Mouse (Mus musculus): ENCODE data around the gene Gm42742. TPM values are rescaled to one million over a fixed set of nuclear protein-coding genes. Genes with fewer than 3 reads are reported as not detected.

Gm42742 gene
- 10 to 100 TPM in 3 of 4 experiments, 1 to 10 TPM in 1; 4.0 to 20.7 (median 14.7) TPM for total RNA-seq (2022)

- DNase-seq (ENCODE audit: low spot score in 2 of 2): peak in 1 of 2 experiments; percentile 45
Measured at GRCm38 (mm10) chr7:127020901-127021562, at the start of gene Gm42742, which contains the start of gene Prrt2. Gene Gm42742, minus strand, starts transcription at chr7:127021097. Gene Prrt2, minus strand, starts transcription at chr7:127021211.

DNA sequence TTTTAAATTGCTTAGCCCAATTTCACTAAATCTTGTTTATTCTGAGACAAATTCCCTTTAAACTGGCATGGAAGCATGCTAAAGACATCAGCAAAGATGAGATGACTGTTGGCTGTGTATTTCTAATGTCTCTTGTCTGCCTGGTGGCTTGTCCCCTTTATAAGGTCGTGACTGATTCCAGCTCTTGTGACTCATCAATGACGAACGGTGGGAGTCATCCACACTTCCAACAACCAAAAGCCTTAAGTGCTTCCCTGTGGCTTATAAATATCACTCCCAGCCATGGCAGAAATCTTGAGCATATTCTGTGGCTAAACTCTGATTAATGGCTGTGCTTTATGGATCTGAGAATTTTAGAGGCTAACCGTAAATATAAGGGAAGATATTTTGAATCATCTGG, 45.4 kb upstream of the Gm42742 start:
- DNase-seq (ENCODE audit: low spot score in 2 of 2): no peak

DNA sequence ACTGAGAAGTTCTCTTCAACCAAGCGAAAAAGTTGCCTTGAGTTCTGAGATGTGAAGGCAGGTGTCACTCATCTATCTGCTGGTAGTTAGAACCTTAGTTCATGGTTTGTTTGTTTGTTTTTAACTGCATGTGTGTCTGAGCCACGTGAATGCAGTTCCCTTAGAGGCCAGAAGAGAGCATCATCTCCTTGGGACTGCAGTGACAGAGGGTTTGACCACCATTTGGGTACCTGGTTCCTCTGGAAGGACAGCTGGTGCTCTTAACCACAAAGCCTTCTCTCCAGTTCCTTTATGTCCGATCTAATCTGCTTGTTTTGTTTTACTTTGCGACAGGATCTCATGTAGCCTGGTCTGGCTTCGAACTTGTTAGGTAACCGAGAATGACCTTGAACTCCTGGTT, 44.6 kb upstream of the Gm42742 start:
- DNase-seq (ENCODE audit: low spot score in 2 of 2): no peak

DNA sequence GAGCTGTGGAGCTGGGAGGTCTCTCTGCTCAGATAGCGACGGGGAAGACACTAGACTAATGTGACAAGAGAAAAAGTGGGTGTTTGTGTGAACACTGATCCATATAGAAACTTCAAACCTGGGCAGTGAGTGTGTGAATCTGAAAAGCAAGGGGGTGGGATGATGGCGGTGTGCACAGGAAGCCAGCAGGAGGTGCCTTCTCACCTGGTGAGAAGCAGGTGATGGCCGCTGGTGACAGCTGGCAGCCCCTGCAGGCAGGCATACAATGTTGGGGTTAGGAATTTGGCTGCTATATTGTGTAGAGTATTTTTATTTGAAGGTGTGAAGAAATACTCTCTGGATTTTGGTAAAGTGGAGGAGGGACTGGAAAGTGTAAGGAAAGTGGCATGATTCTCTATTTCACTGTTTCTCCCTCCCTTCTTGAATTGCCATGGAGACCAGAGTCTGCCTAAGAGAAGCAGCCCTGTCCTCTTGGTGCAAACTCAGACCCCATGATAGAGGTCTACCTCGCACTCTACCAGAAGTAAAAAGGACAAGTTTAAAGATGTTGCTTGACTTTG, 34.2 kb upstream of the Gm42742 start:
- DNase-seq (ENCODE audit: low spot score in 2 of 2): no peak

GRCm38 (mm10) chr7:127041851-127042672, 21.2 kb upstream of the Gm42742 start, which contains the start of gene Kif22:
Gene Kif22, minus strand, starts transcription at chr7:127042471.
- peak; percentile 76 to 85 for DNase-seq (ENCODE audit: low spot score in 2 of 2)

DNA sequence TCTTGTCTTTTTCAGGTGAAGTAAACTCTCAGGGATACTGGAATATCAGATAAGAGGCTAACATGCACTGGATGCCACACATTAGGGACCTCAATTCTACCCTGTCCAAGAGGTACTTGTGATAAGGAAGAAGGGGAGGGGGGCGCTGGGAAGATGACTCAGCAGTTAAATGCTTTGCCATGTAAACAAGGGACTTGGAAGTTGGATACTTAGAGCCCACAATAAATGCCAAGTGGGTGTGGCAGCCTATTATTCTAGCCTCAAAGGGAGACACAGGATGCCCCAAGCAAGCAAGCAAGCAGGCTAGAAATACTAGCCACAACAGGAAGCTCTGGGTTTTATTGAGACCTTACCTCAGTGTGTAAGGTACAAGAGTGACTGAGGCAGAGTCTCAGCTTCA, 10.3 kb upstream of the Gm42742 start:
- DNase-seq (ENCODE audit: low spot score in 2 of 2): no peak

DNA sequence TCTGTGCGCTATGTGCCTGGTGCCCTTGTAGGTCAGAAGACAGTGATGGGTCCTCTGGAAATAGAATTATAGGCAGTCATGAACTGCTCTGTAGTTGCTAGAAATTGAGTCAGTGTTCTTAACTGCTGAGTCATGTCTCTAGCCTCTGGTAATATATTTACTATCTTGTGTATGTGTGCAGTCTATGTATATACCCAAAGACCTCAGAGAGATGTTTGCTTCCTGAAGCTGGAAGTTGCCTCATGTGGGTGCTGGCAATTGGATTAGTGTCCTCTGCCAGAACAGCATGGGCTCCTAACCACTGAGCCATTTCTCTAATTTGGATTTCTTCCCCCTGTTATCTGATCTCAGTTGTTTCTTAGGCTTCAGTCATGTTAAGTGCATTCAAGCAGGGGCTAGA, 9.3 kb upstream of the Gm42742 start:
- no peak for DNase-seq (ENCODE audit: low spot score in 2 of 2)

DNA sequence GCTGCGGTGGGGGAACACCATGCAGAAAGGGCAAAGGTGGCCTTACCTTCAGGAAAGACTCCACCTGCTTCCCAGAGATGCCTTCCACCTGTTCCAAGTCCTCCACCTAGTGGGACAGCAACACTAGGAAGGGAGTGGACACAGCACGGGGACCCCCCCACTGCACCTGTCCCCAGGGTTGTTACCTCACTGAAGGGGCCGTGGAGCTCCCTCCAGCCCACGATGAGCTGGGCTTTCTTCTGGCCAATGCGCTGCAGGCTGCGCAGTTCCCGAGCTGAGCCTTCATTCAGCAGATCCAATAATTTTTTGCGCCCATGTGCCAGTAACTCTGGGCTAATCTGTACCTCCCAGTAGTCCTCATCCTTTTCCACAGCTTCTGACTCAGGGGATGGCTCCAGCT, 7.0 kb upstream of the Gm42742 start:
- no peak for DNase-seq (ENCODE audit: low spot score in 2 of 2)

DNA sequence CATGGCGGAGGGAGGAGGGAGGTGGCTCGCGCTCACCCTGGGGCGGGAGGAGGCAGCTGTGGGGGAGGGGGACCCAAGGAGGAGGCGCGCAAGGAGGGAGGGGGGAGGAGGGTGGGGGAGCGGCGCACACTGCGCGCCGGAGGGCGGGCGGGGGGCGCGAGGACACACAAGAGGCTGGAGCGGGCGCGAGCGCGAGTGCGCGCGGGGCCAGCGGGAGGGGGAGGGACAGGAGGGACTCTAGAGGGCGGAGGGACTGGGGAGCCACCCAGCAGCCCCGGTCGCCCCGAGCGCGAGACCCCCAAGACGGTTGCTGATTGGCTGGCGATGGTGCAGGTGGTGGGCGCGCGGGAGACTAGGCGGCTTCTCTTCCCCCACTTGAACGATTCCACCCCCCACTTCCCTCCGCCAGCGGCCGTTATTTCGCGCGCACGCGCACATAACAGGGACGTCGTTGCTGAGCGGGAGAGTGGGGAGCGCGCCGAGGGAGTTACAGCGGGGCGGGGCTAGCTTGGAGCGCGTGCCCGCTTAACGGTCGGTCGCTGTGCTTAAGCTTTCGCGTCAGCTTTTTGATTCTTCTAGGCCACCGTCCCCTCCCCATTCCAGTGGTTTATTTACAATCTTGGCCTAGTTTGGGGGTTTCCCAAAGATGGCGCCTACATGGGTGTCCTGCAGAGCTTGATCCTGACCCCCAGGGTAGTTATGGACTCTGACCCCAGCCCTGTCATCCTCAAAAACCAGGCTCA, 6.3 kb upstream of the Gm42742 start, which contains the start of gene Maz:
TSS of gene Maz (minus strand) at position 54 of the 743 bp plus-strand sequence.
- peak; percentile 99 for DNase-seq (ENCODE audit: low spot score in 2 of 2)

DNA sequence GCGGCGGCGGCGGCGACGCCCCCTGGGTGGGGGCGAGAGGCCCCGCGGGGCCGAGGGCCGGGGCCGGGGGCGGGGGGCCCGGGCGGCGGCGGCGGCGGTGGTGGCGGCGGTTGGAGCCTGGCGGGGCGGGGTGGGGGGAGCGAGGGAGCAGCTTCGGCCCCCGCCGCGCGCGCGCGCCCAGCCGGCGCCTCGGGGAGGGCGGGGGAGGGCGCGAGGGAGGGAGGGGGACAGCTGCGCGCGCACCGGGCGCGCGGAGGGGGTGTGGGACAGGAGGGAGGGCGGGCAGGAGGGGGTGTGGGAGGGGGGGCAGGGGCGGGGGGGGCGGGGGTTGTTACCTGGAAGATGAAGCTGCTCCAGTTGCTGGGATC, 5.7 kb upstream of the Gm42742 start:
- no peak for DNase-seq (ENCODE audit: low spot score in 2 of 2)

DNA sequence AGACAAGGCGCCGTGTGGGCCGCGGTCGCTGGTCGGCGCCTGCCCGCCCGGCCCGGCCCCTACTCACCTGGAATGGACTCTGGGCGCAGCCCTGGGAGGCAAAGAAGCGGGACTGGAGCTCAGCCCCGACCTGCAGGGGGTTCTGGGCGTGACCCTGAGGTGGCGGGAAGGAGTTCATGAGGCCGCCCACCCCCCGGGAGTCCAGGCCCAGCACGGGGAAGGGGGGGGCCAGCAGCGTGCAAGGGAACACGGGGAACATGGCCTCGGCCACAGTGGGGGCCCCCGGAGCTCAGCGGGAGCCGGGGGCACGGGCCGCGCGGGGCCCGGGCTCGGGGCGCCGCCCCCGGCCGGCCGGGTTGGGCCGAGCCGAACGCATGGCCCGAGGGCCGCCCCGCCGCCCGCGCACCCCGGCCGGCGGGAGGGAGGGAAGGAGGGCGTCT, 5.3 kb upstream of the Gm42742 start:
- DNase-seq (ENCODE audit: low spot score in 2 of 2): peak; percentile 50 to 62

DNA sequence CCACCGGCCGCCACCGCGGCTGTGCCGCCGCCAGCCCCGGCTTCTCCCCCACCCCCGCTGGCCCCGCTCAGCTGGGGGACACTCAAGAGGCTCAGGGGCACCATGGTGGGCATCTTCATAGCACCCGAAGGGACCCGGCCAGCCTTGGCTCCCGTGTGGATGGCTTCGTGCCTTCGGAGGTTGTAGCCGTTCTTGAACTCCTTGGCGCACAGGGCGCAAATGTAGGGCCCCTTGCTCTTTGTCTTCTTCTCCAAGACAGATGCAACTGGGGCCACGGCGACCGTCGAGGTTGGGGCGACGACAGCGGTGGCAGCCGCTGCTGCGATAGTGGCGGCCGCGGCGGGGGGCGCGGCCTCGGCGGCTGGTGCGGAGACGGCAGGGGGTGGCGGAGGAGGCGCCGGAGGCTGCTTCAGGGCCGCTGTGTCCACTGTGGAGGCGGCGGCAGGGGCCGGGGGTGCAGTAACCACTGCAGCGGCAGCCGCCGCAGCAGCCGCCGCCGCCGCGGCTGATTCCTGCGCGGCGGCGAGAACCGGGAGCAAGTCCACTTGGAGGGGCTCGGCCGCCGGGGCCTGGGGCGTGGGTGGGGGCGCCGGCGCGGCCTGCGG, 4.8 kb upstream of the Gm42742 start:
- DNase-seq (ENCODE audit: low spot score in 2 of 2): no peak

DNA sequence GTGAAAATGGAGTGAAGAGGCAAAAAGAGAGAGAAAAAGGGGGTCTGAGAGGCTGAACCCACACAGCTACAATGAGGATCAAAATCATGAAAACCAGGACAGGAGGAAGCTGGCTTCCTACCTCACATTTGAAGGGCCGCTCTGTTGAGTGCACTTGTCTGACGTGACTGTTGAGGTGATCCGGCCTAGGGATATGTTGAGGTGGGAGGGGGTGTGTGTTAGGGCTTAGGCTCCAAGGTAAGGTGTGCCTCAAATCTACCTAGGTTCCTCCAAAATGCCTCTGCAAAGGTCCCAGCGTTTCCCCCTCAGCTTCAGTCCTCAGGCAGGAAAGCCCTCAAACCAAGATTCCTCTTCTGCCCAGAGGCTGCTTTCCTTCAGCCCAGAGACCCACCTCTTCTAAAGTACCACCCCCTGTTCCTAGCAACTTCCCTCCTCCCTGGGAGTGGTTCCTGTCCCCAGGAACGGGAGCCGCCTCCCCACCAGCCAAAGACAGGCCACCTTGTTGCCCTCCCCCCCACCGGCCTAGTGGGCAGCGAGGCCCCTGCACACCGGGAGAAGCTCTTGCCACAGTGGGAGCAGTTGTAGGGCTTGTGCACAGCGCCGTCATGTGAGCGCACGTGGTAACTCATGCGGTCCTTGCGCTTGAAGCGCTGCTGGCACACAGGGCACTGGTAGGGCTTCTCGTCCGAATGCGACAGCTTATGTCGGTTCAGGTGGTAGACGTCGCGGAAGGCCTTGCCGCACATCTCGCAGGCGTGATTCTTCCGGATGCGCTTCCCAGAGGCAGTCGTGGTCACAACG, 4.1 kb upstream of the Gm42742 start:
- peak; percentile 49 to 70 for DNase-seq (ENCODE audit: low spot score in 2 of 2)

DNA sequence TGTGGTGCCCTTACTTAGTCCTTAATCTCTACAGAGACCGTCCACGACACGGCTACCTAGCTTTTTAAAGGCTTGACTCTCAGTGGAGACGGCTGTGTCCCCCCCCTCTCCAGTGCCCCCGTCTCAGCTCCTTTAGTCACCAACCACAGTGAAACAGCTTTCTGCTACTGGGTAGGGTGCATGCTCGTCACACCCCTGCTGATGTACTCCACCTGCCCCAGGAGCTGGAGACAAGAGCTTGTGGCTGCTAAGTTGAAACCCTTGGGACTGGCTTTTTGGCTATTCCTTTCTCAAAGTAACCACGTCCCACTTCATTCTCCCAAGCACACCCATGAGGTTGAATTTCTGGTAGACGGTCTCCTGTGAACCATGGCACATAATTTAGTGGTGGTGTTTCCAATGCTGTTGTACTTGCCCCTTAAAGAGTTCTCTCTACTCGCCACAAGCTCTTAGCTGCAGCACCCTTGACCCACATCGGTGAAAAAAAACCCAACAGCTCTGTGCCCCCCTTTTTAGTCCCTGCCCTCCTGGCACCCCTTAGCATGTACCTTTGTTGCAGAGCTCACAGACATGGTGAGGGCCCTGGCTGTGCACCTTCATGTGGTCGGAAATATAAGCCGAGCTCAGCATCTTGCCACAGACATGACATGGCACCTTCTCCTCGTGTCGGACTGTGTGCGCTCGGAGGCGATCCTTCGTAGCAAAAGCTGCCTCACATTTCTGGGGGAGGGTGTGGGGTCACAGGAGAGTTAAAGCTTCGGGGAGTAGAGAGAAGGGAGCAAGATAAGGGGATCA, 3.2 kb upstream of the Gm42742 start:
- DNase-seq (ENCODE audit: low spot score in 2 of 2): no peak

GRCm38 (mm10) chr7:127023272-127023691, 2.4 kb upstream of the Gm42742 start:
- DNase-seq (ENCODE audit: low spot score in 2 of 2): no peak

- DNase-seq (ENCODE audit: low spot score in 2 of 2): no peak
Measured at GRCm38 (mm10) chr7:127022528-127023271, 1.8 kb upstream of the Gm42742 start.

- DNase-seq (ENCODE audit: low spot score in 2 of 2): no peak
Measured at GRCm38 (mm10) chr7:127021563-127022527, 948 bp upstream of the Gm42742 start.
